Mouse (Mus musculus): ENCODE measurements around the gene Coq3. TPM values are rescaled to one million over a fixed set of nuclear protein-coding genes. Genes with fewer than 3 reads are reported as not detected.

Gene Coq3
- total RNA-seq, 1 experiment from 2014 or later = 11.1 TPM

Other genes starting within 250 kb of the Coq3 start
- not detected in 2 replicates for gene Prdm13, start 193.7 kb upstream of the Coq3 start, total RNA-seq (2017)
- gene Ccnc, start 152.0 kb upstream of the Coq3 start, total RNA-seq (2017) = 28.0 and 32.1 TPM in 2 replicates
- gene Usp45, start 112.5 kb upstream of the Coq3 start, total RNA-seq (2017) = 17.6 and 29.0 TPM in 2 replicates
- 5.3 and 6.9 TPM in 2 replicates for gene Tstd3, start 112.5 kb upstream of the Coq3 start, total RNA-seq (2017)
- 115 and 116 TPM in 2 replicates for gene Pnisr, start 32.1 kb upstream of the Coq3 start, total RNA-seq (2017)
- not detected in 2 replicates for gene Faxc, start 51.7 kb downstream of the Coq3 start, total RNA-seq (2017)